Mouse (Mus musculus): Measurements from ENCODE around the gene Cst13. TPM values are rescaled to one million over a fixed set of nuclear protein-coding genes. Genes with fewer than 3 reads are reported as not detected.

Gene Cst13
- polyA plus RNA-seq, 1 experiment from 2014 or later: not detected

DNA sequence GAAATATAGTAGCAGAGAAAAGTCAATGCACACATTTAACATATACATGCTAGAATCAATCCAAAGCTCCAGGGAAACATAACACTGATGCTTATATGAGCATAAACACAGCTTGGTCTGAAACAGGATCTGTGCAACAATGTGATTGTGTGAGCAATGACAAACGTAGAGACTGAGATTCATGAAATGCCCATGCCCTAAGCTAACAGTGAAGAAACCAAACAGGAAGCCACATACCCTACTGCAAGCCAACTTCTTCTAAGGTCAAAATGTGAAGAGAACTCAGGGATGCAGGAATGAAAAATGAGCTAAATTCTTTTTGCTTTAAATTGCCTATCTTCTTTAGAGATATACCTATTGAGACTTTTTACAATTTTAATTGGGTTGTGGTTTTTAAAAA, 49.1 kb downstream of the Cst13 start:
- 54% methylated on average over 1 of the region's 1 CpGs for WGBS
- Histone ChIP-seq H3K9ac (ENCODE audit: low read depth, low read length) (no peak overlapping the region), H3K27ac (replicated peaks; ENCODE audit: low read depth, low read length) (no peak overlapping the region), H3K4me3 (ENCODE audit: low read depth, low read length) (no peak overlapping the region), H3K4me1 (ENCODE audit: control insufficient read depth, insufficient read depth, low read length) (peaks cover 14% of the 10 kb centered on the region), H3K9me3 (ENCODE audit: control insufficient read depth, low read length) (no peaks in the 10 kb centered on the region), H3K27me3 (replicated peaks; ENCODE audit: control insufficient read depth, insufficient read depth, low read length) (no peaks in the 10 kb centered on the region), H3K36me3 (ENCODE audit: control insufficient read depth, insufficient read depth, low read length) (peaks cover 22% of the 10 kb centered on the region), H3K4me2 (ENCODE audit: low read depth, low read length) (no peak overlapping the region)
- DNase-seq (ENCODE audit: low spot score): no peak
- no peak for ATAC-seq (ENCODE audit: low read depth)

DNA sequence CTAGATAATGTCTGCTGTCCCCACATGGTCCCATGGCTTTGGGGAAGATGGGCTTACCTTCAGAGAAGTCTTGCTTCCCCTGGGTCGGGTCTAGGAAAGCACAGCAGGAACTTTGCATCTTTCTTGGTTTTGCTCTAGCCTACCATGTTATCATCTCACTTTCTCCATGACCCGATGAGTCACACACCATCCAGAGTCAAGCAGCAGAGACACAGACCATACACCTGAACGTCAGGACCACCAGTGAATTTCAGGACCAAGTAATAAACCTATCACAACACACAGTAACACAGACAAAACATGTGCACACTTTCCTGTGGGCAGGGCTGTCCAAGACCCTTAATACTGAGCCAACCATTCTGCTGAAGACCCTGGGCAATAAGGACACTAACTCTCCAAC, 50.6 kb downstream of the Cst13 start:
- Histone ChIP-seq H3K9ac (ENCODE audit: low read depth, low read length) (no peak overlapping the region), H3K27ac (replicated peaks; ENCODE audit: low read depth, low read length) (no peak overlapping the region), H3K4me1 (ENCODE audit: control insufficient read depth, insufficient read depth, low read length) (peaks cover 18% of the 10 kb centered on the region), H3K4me2 (ENCODE audit: low read depth, low read length) (no peak overlapping the region), H3K27me3 (replicated peaks; ENCODE audit: control insufficient read depth, insufficient read depth, low read length) (no peaks in the 10 kb centered on the region), H3K4me3 (ENCODE audit: low read depth, low read length) (no peak overlapping the region), H3K36me3 (ENCODE audit: control insufficient read depth, insufficient read depth, low read length) (peaks cover 22% of the 10 kb centered on the region), H3K9me3 (ENCODE audit: control insufficient read depth, low read length) (no peaks in the 10 kb centered on the region)
- ATAC-seq (ENCODE audit: low read depth) (no peak), DNase-seq (ENCODE audit: low spot score) (no peak)
- 91% methylated on average over 3 of the region's 3 CpGs for WGBS

DNA sequence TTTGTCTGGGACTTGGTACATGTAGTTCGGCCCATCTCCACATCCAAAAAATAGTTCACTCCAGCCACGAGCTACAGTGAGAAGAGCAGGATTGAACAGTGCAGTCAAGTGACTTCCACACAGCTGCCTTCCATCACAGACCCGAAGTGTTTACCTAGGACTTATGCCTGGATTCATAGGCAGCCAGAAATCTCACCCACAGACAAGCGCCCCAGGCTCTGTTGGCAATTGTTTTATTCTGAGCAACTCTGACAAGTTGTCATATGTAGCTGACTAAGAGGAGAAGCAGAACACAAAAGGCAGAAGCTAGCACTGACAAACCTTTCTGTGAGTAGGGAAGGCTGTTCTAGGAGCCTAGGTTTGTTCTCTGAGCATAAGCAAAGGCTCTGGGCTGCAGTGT, 53.0 kb downstream of the Cst13 start:
- H3K9me3 ChIP-seq (ENCODE audit: control insufficient read depth, low read length): no peaks in the 10 kb centered on the region
- WGBS: 72% methylated on average over 4 of the region's 4 CpGs
- H3K27ac ChIP-seq (replicated peaks; ENCODE audit: low read depth, low read length): 0 out of 2 replicates have a peak overlapping the region, but pooled peaks have one; percentile 44
- H3K9ac ChIP-seq (ENCODE audit: low read depth, low read length): 0 out of 2 replicates have a peak overlapping the region, but pooled peaks have one; percentile 19
- no peak for ATAC-seq (ENCODE audit: low read depth)
- peaks cover 22% of the 10 kb centered on the region for H3K36me3 ChIP-seq (ENCODE audit: control insufficient read depth, insufficient read depth, low read length)
- peak; percentile 51 for DNase-seq (ENCODE audit: low spot score)
- H3K4me2 ChIP-seq (ENCODE audit: low read depth, low read length): peak overlapping the region; percentile 84
- peaks cover 24% of the 10 kb centered on the region for H3K4me1 ChIP-seq (ENCODE audit: control insufficient read depth, insufficient read depth, low read length)
- H3K4me3 ChIP-seq (ENCODE audit: low read depth, low read length): peak overlapping the region; percentile 87
- no peaks in the 10 kb centered on the region for H3K27me3 ChIP-seq (replicated peaks; ENCODE audit: control insufficient read depth, insufficient read depth, low read length)

DNA sequence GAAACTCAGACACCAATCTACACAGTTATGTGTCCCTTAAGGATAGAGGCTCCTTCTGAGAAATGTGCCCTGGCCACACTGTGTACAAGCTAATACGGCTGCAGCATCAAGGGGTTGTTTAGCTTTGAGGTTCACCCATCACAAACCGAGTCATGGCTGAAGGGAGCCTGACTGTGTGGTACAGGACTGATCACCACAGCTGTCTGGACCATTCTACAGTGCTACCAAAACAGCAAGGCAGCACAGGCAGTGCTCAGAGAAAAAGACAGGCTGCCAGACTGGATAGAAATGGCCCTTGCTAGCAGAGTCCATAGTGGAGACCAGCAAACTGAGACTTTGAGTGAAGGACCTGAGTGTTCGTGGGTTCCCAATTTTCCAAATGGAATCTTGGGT, 54.3 kb downstream of the Cst13 start:
- WGBS: 28% methylated on average over 3 of the region's 3 CpGs
- peaks cover 24% of the 10 kb centered on the region for H3K4me1 ChIP-seq (ENCODE audit: control insufficient read depth, insufficient read depth, low read length)
- peak overlapping the region; percentile 87 for H3K4me3 ChIP-seq (ENCODE audit: low read depth, low read length)
- H3K27me3 ChIP-seq (replicated peaks; ENCODE audit: control insufficient read depth, insufficient read depth, low read length): no peaks in the 10 kb centered on the region
- no peak overlapping the region for H3K27ac ChIP-seq (replicated peaks; ENCODE audit: low read depth, low read length)
- peaks cover 22% of the 10 kb centered on the region for H3K36me3 ChIP-seq (ENCODE audit: control insufficient read depth, insufficient read depth, low read length)
- H3K9ac ChIP-seq (ENCODE audit: low read depth, low read length): peak overlapping the region; percentile 81
- DNase-seq (ENCODE audit: low spot score) (no peak), ATAC-seq (ENCODE audit: low read depth) (no peak)
- peak overlapping the region; percentile 84 for H3K4me2 ChIP-seq (ENCODE audit: low read depth, low read length)
- H3K9me3 ChIP-seq (ENCODE audit: control insufficient read depth, low read length): no peaks in the 10 kb centered on the region

DNA sequence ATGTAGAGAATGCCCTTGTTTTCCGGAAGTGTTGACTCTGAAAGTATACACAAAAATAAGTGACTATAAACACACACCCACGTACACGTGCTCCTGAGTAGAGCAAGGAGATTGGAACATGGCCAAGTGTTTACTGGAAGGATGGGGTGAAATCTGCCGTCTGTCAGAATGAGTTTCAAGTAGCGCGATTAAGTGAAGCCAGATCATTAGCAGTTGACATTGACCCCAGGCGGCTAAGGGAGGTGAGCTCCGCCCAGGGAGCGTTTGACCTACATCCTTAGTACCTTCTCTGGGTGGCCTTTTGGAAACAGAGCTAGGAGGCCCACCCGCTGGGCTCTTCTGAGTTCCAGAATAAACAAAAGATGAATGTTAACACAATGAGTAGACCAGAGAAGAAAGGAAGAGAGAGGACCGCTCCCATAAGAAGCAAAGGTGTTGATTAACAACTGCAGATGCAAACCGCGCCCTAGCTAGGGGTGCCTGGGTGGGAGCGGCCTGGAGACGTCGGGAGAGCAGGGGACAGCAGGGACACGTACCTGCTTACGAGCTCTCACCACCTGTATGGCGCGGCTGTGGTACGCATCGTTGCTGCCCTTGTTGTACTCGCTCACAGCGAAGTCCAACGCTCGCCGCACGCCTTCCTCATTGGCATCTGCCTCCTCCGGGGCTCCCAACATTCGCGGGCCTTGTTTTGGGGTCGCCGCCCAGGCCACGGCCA, 54.9 kb downstream of the Cst13 start:
- WGBS: under 1% methylated on average over 34 of the region's 34 CpGs
- H3K4me3 ChIP-seq (ENCODE audit: low read depth, low read length): peak overlapping the region; percentile 87
- H3K4me2 ChIP-seq (ENCODE audit: low read depth, low read length): peak overlapping the region; percentile 84
- ATAC-seq (ENCODE audit: low read depth) (peak; percentile 54), DNase-seq (ENCODE audit: low spot score) (peak; percentile 48)
- no peaks in the 10 kb centered on the region for H3K9me3 ChIP-seq (ENCODE audit: control insufficient read depth, low read length)
- peaks cover 22% of the 10 kb centered on the region for H3K36me3 ChIP-seq (ENCODE audit: control insufficient read depth, insufficient read depth, low read length)
- H3K27ac ChIP-seq (replicated peaks; ENCODE audit: low read depth, low read length): peak overlapping the region; percentile 89
- H3K4me1 ChIP-seq (ENCODE audit: control insufficient read depth, insufficient read depth, low read length): peaks cover 24% of the 10 kb centered on the region
- no peaks in the 10 kb centered on the region for H3K27me3 ChIP-seq (replicated peaks; ENCODE audit: control insufficient read depth, insufficient read depth, low read length)
- peak overlapping the region; percentile 81 for H3K9ac ChIP-seq (ENCODE audit: low read depth, low read length)

DNA sequence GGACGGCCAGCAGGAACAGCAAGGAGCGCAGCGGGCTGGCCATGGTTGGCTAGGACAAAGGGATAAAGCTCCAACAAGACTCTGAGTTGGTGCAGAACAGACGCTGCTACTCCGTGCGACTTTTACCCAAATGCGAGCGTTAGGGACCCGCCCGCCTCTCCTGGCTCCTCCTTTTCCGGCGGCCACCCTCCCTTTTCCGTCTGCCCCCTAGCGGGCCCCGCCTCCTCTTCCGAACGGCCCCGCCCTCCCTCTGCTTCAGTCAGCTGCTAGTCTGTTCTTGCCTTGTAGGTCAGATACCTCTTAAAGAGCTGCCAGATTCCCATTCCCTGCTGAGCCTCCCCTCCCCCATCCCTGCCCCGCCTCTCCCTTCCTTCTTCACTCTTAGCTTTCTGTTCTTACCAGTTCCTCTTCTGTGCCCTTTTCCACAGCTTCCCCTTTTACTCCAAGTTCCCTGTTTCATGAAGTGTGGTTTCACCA, 55.5 kb downstream of the Cst13 start, which contains the start of gene Cst3:
Cst3 (minus strand) TSS at position 358 of the 477 bp plus-strand sequence.
- ATAC-seq (ENCODE audit: low read depth) (peak; percentile 97), DNase-seq (ENCODE audit: low spot score) (peak; percentile 93)
- peak within 1 kb of the TSS; percentile 89 for H3K27ac ChIP-seq (replicated peaks; ENCODE audit: low read depth, low read length)
- H3K27me3 ChIP-seq (replicated peaks; ENCODE audit: control insufficient read depth, insufficient read depth, low read length): no peaks in the 10 kb centered on the region
- H3K4me2 ChIP-seq (ENCODE audit: low read depth, low read length): peak within 1 kb of the TSS; percentile 84
- peak within 1 kb of the TSS; percentile 81 for H3K9ac ChIP-seq (ENCODE audit: low read depth, low read length)
- no peaks in the 10 kb centered on the region for H3K9me3 ChIP-seq (ENCODE audit: control insufficient read depth, low read length)
- H3K36me3 ChIP-seq (ENCODE audit: control insufficient read depth, insufficient read depth, low read length): peaks cover 21% of the 10 kb centered on the region
- 0% methylated on average over 11 of the region's 19 CpGs for WGBS
- H3K4me3 ChIP-seq (ENCODE audit: low read depth, low read length): peak within 1 kb of the TSS; percentile 87
- peaks cover 24% of the 10 kb centered on the region for H3K4me1 ChIP-seq (ENCODE audit: control insufficient read depth, insufficient read depth, low read length)

DNA sequence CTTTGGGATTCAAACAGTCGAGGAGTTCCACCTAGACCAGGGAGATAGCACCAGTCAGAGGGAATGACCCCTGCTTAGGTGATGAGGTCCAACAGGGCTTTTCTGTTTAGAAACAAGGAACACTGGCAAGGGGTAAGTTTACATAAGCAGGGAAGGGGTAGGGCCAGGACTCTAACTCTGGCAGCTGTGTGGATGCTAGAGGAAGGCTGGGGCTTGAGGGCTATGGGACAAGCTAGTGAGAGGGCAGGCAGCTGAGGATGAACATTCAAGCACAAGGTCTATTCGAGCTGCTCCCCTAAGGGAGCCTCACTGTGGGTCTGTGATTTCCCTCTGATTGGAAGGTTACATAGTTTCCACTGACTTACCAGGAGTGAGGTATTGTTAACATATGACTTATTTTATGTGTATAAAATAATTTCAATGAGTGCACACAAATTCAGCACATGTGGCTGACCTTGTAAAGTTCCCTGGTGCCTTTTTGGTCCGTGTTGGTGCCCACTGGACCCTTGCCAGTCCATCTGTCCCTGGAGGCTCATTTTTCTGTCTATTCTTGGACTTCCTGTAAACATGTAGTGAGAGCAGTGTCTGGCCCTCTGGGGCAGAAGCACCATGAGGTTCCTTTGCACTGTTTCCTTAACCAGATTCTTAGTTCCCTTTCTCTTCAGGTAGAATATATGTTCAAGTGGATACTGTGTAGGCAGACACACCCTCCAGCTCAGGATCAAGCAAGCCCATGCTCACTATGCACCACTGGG, 57.3 kb downstream of the Cst13 start:
- Histone ChIP-seq H3K4me2 (ENCODE audit: low read depth, low read length) (no peak overlapping the region), H3K4me3 (ENCODE audit: low read depth, low read length) (no peak overlapping the region), H3K9ac (ENCODE audit: low read depth, low read length) (no peak overlapping the region), H3K36me3 (ENCODE audit: control insufficient read depth, insufficient read depth, low read length) (peaks cover 6% of the 10 kb centered on the region; the same call in 1 of the 2 replicates), H3K4me1 (ENCODE audit: control insufficient read depth, insufficient read depth, low read length) (peaks cover 24% of the 10 kb centered on the region), H3K27me3 (replicated peaks; ENCODE audit: control insufficient read depth, insufficient read depth, low read length) (no peaks in the 10 kb centered on the region), H3K27ac (replicated peaks; ENCODE audit: low read depth, low read length) (no peak overlapping the region), H3K9me3 (ENCODE audit: control insufficient read depth, low read length) (no peaks in the 10 kb centered on the region)
- DNase-seq (ENCODE audit: low spot score): no peak
- 37% methylated on average over 3 of the region's 3 CpGs for WGBS
- ATAC-seq (ENCODE audit: low read depth): no peak

DNA sequence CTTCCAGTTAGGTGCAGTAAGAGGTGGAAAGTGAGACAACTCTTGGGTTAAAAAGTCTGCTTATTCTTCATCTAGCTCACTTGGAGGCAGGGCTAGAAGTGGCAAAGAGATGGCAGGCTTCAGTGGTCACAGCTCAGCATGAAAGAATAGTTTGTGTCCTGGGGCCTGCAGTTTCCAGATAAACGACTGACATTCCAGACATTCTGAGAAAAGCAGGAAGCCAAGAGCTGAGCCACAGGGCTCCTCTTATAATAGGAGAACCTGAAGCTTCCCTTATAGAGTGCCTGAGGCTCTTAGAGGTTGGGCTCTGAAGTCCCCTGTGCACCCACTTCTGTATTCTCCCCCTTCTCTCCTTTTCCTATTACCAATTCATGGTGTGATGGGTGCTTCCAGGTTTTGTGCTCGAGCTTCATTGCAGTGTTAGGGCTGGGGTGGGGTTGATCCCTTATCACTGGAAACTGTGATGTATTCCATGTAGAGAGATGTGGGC, 58.8 kb downstream of the Cst13 start:
- Histone ChIP-seq H3K4me2 (ENCODE audit: low read depth, low read length) (no peak overlapping the region), H3K4me1 (ENCODE audit: control insufficient read depth, insufficient read depth, low read length) (peaks cover 13% of the 10 kb centered on the region), H3K36me3 (ENCODE audit: control insufficient read depth, insufficient read depth, low read length) (no peaks in the 10 kb centered on the region), H3K4me3 (ENCODE audit: low read depth, low read length) (no peak overlapping the region), H3K9me3 (ENCODE audit: control insufficient read depth, low read length) (no peaks in the 10 kb centered on the region), H3K27me3 (replicated peaks; ENCODE audit: control insufficient read depth, insufficient read depth, low read length) (no peaks in the 10 kb centered on the region), H3K27ac (replicated peaks; ENCODE audit: low read depth, low read length) (no peak overlapping the region), H3K9ac (ENCODE audit: low read depth, low read length) (no peak overlapping the region)
- ATAC-seq (ENCODE audit: low read depth) (no peak), DNase-seq (ENCODE audit: low spot score) (no peak)
- 8% methylated on average over 2 of the region's 2 CpGs for WGBS
